27 mouse cellular contexts compared by ENCODE assay signal in the genomic region with DNA sequence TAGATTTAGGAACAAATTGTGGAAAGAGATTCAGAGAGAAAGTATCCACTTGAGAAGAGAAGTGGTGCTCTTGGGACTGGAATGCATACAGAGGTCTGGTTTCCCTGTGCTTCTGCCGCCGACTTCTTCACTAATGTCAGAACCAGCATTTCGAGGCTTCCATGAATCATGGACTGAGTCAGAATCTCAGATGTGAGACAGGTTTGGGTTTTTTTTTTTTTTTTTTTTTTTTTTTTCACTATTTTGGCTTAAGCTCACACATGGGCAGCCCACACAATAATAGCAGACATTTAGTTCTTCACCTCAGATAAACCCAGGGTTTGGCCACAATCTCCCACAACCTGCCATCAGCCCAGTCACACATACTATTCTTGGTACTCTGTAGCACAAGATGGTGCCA. TPM values are rescaled to one million over a fixed set of nuclear protein-coding genes. Genes with fewer than 3 reads are reported as not detected.
A peak's percentile ranks its signal among the peaks of the same experiment; 100 is the strongest.
DNase-seq lines count a peak whose midpoint lies in the region; TF ChIP-seq lines count a peak whose summit lies in the region.
"Had no signal": no experiment of that assay in that cellular context is flagged by ENCODE, and none has a peak within 500 bp of the region (broad histone marks: within the 10 kb centered on the region; RNA-seq: fewer than 3 reads in every experiment).

No protein-coding gene starts in this region.

- TF ChIP-seq POLR2A in testis, adult 2 months (IDR thresholded peaks at IDR 0.05; ENCODE audit: control insufficient read depth, low read depth, low read length) = no peak
- TF ChIP-seq POLR2A in embryonic fibroblast, embryonic 13.5 days (IDR thresholded peaks at IDR 0.05; ENCODE audit: low read depth, low read length) = no peak

- H3K4me1 ChIP-seq in testis, adult 2 months (ENCODE audit: control insufficient read depth, insufficient read depth, low read length) = no peaks in the 10 kb centered on the region; the same call in 1 of the 2 replicates
- H3K4me1 ChIP-seq in embryonic fibroblast, embryonic 13.5 days (ENCODE audit: control insufficient read depth, insufficient read depth, low read length) = peaks cover 7% of the 10 kb centered on the region; the same call in 1 of the 2 replicates

- no peak for DNase-seq in testis, postnatal 10 days (ENCODE audit: low spot score)
- DNase-seq in NIH3T3 (ENCODE audit: low read depth) = peak; percentile 70
- no peak for DNase-seq in urinary bladder, adult 2 months (ENCODE audit: low spot score)
- no peak for DNase-seq in gastrocnemius, adult 18-20 months (ENCODE audit: low spot score)
- no peak for DNase-seq in lung, adult 18-20 months
- DNase-seq: adrenal gland, adult 2 months; adrenal gland, postnatal 10 days; adrenal gland, postnatal 25 days; B cell, adult 2 months; cerebellum, adult 11-12 months; cerebellum, adult 2 months; cerebellum, adult 9-10 months; cerebellum, postnatal 10 days; cerebellum, postnatal 25 days had no signal

- H3K4me3 ChIP-seq in testis, adult 2 months (ENCODE audit: control insufficient read depth, low read depth, low read length) = no peak overlapping the region
- H3K4me3 ChIP-seq in embryonic fibroblast, embryonic 13.5 days (ENCODE audit: insufficient read depth, low read length) = no peak overlapping the region
- H3K4me3 ChIP-seq: embryonic facial prominence, embryonic 10.5 days; embryonic facial prominence, embryonic 12.5 days; erythroblast, embryonic 14.5 days; forebrain, embryonic 10.5 days; forebrain, embryonic 12.5 days had no signal

- H3K27ac ChIP-seq in testis, adult 2 months (ENCODE audit: control insufficient read depth, insufficient read depth, low read depth, low read length) = peak overlapping the region; percentile 32; the same call in 1 of the 2 replicates
- H3K27ac ChIP-seq in embryonic fibroblast, embryonic 13.5 days (ENCODE audit: insufficient read depth, low read length) = 0 out of 2 replicates have a peak overlapping the region, but pooled peaks have one; percentile 3
- H3K27ac ChIP-seq: embryonic facial prominence, embryonic 10.5 days; embryonic facial prominence, embryonic 12.5 days; forebrain, embryonic 10.5 days; forebrain, embryonic 12.5 days had no signal

- H3K36me3 ChIP-seq in testis, adult 2 months (ENCODE audit: control insufficient read depth, insufficient read depth, low read length) = no peaks in the 10 kb centered on the region
- H3K36me3 ChIP-seq: embryonic facial prominence, embryonic 10.5 days; embryonic facial prominence, embryonic 12.5 days; forebrain, embryonic 10.5 days; forebrain, embryonic 12.5 days; G1E had no signal

- no peak for TF ChIP-seq CTCF in testis, adult 2 months (IDR thresholded peaks at IDR 0.05; ENCODE audit: control insufficient read depth, insufficient read depth, insufficient replicate concordance, low read depth, low read length)
- TF ChIP-seq CTCF in embryonic fibroblast, embryonic 13.5 days (IDR thresholded peaks at IDR 0.05; ENCODE audit: borderline replicate concordance, insufficient read depth, low read length) = no peak

- H3K27me3 ChIP-seq in testis, adult 2 months (ENCODE audit: control insufficient read depth, insufficient read depth, low read length) = no peaks in the 10 kb centered on the region
- H3K27me3 ChIP-seq: embryonic facial prominence, embryonic 12.5 days had no signal

RNA-seq across cellular contexts. Expression of a gene that starts 3.7 kb away (rescaled TPM):
- 85.5 and 86.7 TPM in 2 replicates for polyA plus RNA-seq in testis, adult 2 months (2012; rRNA removed)
- polyA plus RNA-seq in embryonic fibroblast, embryonic 13.5 days (2011; ENCODE audit: insufficient read length, low read depth, missing spikeins) = 1.3 and 2.3 TPM in 2 replicates
- polyA plus RNA-seq in urinary bladder, adult 2 months (2012; rRNA removed) = 2.7 and 5.1 TPM in 2 replicates
- 10 to 100 TPM; 12.8 to 14.7 TPM for total RNA-seq in gastrocnemius, adult 18-20 months (2021)
- total RNA-seq: CH12.LX, G1E had no signal
- polyA plus RNA-seq: erythroblast, embryonic 14.5 days; G1E had no signal

RNA-seq across cellular contexts. Expression of a gene that starts 8.3 kb away (rescaled TPM):
- 59.3 and 78.5 TPM in 2 replicates for polyA plus RNA-seq in testis, adult 2 months (2012; rRNA removed)
- 2.0 and 3.7 TPM in 2 replicates for polyA plus RNA-seq in embryonic fibroblast, embryonic 13.5 days (2011; ENCODE audit: insufficient read length, low read depth, missing spikeins)
- polyA plus RNA-seq in urinary bladder, adult 2 months (2012; rRNA removed) = 2.1 and 2.3 TPM in 2 replicates
- total RNA-seq in gastrocnemius, adult 18-20 months (2021) = under 1 TPM; 0.45 to 0.46 TPM
- polyA plus RNA-seq: CD4-positive, CD25-positive, alpha-beta regulatory T cell, adult 4 months; erythroblast, embryonic 14.5 days; G1E had no signal

RNA-seq across cellular contexts. Expression of a gene that starts 33.8 kb away (rescaled TPM):
- 0.19 TPM in 1 of 2 replicates, not detected in the other for polyA plus RNA-seq in testis, adult 2 months (2012; rRNA removed)
- polyA plus RNA-seq in embryonic fibroblast, embryonic 13.5 days (2011; ENCODE audit: insufficient read length, low read depth, missing spikeins) = not detected in 2 replicates
- 0.45 and 0.75 TPM in 2 replicates for polyA plus RNA-seq in urinary bladder, adult 2 months (2012; rRNA removed)
- not detected for total RNA-seq in gastrocnemius, adult 18-20 months (2021)
- total RNA-seq: adrenal gland, adult 2 months; adrenal gland, postnatal 25 days; CH12.LX; G1E had no signal
- polyA plus RNA-seq: CD4-positive, CD25-positive, alpha-beta regulatory T cell, adult 4 months; cerebellum, adult 2 months; cortical plate, adult 2 months; embryonic facial prominence, embryonic 10.5 days; embryonic facial prominence, embryonic 12.5 days; forebrain, embryonic 10.5 days; forebrain, embryonic 12.5 days; forebrain, embryonic 14.5 days; forebrain, embryonic 16.5 days; G1E had no signal

RNA-seq across cellular contexts. Expression of a gene that starts 39.6 kb away (rescaled TPM):
- polyA plus RNA-seq in testis, adult 2 months (2012; rRNA removed) = 2,841 and 3,160 TPM in 2 replicates
- 68.6 and 75.4 TPM in 2 replicates for polyA plus RNA-seq in embryonic fibroblast, embryonic 13.5 days (2011; ENCODE audit: insufficient read length, low read depth, missing spikeins)
- 59.8 and 62.7 TPM in 2 replicates for polyA plus RNA-seq in urinary bladder, adult 2 months (2012; rRNA removed)
- 10 to 100 TPM; 86.9 to 93.2 TPM for total RNA-seq in gastrocnemius, adult 18-20 months (2021)
- total RNA-seq: G1E had no signal
- polyA plus RNA-seq: G1E had no signal

RNA-seq across cellular contexts. Expression of a gene that starts 51.0 kb away (rescaled TPM):
- polyA plus RNA-seq in testis, adult 2 months (2012; rRNA removed) = 246 and 344 TPM in 2 replicates
- polyA plus RNA-seq in embryonic fibroblast, embryonic 13.5 days (2011; ENCODE audit: insufficient read length, low read depth, missing spikeins) = 59.6 and 62.2 TPM in 2 replicates
- 148 and 153 TPM in 2 replicates for polyA plus RNA-seq in urinary bladder, adult 2 months (2012; rRNA removed)
- 100 to 1,000 TPM in 1 of 2 experiments, 10 to 100 TPM in 1; 95.2 to 129 TPM for total RNA-seq in gastrocnemius, adult 18-20 months (2021)
- total RNA-seq: G1E had no signal
- polyA plus RNA-seq: CD4-positive, CD25-positive, alpha-beta regulatory T cell, adult 4 months; erythroblast, embryonic 14.5 days; G1E had no signal

Comparison
In these comparisons a context has a peak if more than half of its experiments do, and no peak if none do; other contexts are left out.
1. RNA of a gene that starts 3.7 kb away (polyA plus RNA-seq): 85.5 to 86.7 TPM in testis, adult 2 months; 2.7 to 5.1 TPM in urinary bladder, adult 2 months and 1.3 to 2.3 TPM in embryonic fibroblast, embryonic 13.5 days; every median in the first group is over 10 times any median in the second.
2. RNA of a gene that starts 8.3 kb away (polyA plus RNA-seq): 59.3 to 78.5 TPM in testis, adult 2 months; 2.0 to 3.7 TPM in embryonic fibroblast, embryonic 13.5 days and 2.1 to 2.3 TPM in urinary bladder, adult 2 months; every median in the first group is over 10 times any median in the second.